Mouse (Mus musculus): ENCODE measurements around the gene Pacs1.
A peak's percentile ranks its signal among the peaks of the same experiment; 100 is the strongest.

Gene Pacs1

DNA sequence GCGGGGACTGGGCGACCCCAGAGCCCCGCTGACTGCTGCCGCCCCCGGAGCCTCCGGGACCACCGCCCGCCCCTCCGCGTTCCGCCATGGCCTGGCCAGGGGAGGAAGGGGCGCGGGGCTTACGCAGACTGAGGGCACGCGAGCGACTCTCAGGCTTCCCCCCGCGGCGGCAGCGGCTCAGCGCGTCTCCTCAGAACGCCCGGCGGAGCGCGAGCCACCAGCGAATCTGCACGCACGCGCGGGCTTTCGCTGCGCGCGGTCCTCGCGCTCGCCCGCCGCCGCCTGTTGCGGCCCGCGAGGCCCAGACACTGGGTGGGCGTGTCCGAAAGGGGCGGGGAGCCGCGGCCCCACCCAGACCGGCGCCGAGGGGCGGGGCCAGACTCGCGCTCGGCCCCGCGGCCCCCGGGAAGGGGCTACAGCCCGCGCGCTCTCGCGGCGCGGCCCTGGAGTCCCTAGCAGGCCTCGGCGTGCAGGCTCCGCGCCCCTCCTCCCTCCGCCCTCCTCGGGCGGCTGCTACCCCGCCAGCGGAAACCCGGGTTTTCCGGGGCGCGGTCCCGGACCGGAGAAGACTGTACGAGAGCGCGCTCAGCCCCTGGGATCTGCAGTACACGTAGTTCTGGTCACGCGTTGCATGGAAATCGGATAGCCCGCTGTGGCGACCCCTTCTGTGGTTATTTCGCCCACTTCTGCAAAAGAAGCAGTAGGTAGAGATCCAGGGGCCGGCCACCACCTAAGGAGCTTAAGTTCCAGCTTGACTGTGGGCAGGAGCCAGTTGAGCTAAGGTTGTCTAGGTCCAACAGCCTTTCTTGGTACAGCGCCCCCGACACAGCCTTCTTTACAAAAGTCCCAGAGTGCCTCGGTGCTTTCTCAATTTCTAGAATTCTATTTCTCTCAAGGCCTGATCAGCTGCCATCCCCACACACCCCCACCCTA is at the start of gene Pacs1:
Pacs1 (minus strand) TSS at position 319 of the 933 bp plus-strand sequence.
- peak; percentile 86 for DNase-seq (ENCODE audit: low spot score)

DNA sequence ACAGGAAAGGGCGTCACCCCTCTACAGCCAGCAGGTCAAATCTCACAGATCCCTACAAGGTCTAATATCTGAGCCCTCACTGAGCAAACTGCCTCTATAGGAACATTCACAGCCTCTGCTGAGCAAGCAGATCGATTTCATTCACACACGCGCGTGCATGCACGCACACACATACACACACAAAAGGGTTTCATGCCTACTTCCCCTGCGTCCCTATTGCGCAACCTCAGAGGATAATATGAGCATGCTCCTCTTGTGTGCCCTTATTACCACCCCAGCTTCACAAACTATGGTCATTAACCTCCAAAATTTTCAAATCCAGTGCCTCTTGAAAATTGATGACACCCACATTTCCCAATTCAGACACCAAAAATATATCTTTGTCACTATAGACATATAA is 40.3 kb upstream of the Pacs1 start:
- DNase-seq (ENCODE audit: low spot score): no peak

DNA sequence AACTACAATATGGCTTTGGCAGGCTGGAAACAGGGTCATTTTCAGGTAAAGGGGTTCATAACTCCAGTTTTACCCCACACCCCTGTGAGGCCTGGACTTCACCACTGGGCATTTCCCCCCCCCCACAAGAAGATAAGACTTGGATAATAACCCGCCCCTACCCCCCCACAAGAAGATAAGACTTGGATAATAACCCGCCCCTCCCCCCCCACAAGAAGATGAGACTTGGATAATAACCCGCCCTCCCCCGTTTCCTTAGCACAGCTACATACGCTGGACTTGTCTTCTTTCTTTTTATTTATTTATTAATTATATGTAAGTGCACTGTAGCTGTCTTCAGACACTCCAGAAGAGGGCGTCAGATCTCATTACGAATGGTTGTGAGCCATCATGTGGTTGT is 36.1 kb upstream of the Pacs1 start:
- DNase-seq (ENCODE audit: low spot score): no peak

DNA sequence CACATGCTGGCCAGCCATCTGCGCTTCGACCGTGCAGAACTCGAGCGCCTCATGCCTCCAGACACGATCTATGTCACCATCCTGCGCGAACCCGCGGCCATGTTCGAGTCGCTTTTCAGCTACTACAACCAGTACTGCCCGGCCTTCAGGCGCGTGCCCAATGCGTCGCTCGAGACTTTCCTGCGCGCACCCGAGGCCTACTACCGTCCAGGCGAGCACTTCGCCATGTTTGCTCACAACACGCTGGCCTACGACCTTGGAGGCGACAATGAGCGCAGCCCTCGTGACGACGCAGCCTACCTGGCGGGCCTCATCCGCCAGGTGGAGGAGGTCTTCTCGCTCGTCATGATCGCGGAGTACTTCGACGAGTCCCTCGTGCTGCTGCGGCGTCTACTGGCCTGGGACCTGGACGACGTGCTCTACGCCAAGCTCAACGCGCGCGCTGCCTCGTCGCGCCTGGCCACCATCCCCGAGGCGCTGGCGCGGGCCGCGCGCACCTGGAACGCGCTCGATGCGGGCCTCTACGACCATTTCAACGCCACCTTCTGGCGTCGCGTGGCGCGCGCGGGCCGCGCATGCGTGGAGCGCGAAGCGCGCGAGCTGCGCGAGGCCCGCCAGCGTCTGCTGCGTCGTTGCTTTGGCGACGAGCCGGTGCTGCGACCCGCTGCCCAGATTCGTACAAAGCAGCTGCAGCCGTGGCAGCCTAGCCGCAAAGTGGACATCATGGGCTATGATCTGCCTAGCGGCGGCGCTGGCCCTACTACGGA is 34.2 kb upstream of the Pacs1 start:
- DNase-seq (ENCODE audit: low spot score): no peak

DNA sequence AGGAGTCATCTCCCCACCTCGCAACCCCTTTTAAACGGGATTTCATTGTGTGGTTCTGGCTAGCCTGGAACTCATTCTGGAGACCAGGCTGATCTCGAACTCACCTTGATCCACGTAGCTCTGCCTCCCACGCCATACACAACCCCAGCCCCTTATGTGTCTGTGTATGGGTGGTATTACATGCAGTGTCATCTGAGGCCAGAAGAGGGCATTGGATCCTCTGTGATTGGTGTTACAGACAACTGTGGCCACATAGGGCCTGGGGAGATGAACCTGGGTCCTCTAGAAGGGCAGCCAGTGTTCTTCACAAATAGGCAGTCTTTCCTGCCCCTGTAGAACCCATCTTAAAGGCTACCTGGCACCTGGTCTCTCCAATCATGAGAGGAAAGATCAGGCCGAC is 33.4 kb upstream of the Pacs1 start:
- DNase-seq (ENCODE audit: low spot score): no peak

DNA sequence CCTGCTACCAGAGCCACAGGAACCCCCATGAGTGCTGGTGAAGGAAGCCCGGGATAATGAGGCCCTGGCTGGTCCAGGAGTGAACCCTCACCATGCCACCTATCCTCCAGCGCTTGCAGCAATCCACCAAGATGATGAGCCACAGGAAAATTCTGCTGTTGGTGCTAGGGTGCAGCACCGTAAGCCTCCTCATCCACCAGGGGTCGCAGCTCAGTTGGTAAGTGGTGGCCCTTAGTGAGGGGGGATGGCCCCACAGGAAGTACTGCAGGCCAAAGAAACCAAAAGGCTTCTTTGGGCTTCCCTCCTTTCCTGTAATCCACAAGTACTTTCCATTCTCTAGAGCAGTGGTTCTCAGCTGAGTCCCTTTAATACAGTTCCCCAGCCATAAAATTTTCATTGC is 29.5 kb upstream of the Pacs1 start:
- DNase-seq (ENCODE audit: low spot score): peak; percentile 29

DNA sequence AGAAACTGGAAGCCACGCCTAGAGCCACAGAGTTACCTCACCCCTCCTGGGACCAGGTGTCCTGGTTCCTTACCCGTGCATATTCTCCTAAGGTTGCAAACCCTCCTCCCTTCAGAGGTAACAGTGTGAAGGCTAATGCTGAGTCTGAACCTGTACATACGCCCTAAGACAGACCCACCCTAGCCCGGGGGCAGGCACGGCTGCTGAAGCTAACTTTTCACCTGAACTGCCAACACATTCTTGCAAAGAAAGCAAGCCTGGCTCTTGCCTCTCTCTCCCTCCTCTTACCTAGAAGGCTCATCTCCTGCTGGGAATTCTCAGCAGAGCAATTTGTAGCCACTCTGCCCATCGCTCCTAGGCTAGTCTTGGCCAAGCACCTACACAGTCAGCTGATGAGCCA is 27.7 kb upstream of the Pacs1 start:
- DNase-seq (ENCODE audit: low spot score): no peak

DNA sequence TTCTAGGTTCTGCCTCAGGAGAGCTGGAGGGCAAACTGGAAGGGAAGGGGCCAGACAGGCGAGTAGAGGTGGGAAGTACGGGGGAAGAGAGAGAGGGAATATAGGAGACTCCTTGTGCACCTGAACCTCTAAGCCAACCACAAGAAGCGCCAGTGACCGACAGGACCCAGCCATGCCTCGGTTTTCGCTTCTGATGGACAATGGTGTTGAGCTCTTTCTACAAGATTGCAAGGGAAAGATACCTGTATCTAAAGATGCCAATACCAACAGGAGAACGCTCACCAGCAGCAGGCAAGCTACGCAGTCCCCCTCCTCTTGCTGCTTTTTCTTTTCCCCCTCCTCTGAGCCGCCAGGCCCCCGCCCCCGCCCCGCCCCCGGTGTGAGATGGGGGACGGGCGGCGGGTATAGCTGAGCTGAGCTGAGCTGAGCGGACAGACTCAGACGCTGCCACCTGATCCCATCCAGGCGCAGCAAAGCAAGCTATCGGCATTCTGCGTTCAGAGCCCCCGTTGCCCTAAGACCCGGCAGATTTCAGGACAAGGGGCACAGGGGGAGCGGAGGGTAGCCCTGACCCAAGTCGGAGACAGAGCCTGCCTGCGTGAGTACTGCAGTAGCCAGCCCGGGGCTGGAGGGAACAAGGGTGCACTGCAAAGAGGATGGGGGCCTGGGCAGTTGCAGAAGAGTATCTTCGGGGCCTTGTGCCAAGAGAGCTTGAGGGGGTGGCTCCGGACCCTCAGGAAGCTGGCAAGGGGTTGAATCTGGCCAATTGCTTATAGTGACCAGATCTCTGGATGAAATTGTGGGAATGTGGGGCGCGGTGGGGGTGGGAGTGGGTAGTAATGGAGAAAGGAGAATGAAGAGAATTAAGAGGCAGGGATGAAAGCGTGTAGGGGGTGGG is 25.2 kb upstream of the Pacs1 start, which contains the start of gene Gal3st3:
Gal3st3 (plus strand) TSS at position 429 of the 898 bp plus-strand sequence.
- DNase-seq (ENCODE audit: low spot score): no peak

DNA sequence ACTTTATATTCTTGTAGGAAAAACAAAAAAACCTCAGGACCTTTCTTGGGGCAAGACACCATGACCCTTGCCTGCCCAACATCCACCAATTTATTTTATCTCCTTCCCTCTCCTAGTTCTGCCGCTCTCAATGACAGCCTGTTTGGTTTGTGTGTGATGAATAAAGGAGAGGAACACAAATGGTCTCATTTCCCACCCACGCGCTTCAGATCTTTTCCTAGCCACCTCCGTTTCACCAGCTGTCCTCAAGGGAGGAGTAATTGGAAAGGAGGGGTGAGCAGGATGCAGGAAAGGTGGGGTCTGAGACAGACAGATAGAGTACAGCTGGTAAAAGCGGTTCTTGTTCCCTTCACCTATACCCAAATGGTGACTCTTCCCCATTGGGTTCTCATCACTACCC is 23.7 kb upstream of the Pacs1 start:
- DNase-seq (ENCODE audit: low spot score): no peak

DNA sequence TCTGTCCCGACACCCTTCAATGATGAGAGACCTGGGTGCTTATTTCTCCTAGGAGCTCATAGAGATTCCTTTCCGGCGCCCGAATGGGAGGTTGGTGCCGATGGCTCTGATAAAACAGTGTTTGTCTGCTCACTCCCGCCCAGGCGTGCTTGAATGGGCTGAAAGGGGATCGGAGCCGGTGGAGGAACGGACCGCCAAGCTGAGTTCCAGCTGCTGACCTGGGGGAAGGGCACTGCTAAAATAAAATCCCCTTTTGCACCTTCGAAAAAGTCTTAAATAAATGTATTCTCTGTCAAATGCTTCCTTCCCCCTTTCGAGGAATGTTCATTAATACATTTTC is 22.8 kb upstream of the Pacs1 start:
- DNase-seq (ENCODE audit: low spot score): no peak

DNA sequence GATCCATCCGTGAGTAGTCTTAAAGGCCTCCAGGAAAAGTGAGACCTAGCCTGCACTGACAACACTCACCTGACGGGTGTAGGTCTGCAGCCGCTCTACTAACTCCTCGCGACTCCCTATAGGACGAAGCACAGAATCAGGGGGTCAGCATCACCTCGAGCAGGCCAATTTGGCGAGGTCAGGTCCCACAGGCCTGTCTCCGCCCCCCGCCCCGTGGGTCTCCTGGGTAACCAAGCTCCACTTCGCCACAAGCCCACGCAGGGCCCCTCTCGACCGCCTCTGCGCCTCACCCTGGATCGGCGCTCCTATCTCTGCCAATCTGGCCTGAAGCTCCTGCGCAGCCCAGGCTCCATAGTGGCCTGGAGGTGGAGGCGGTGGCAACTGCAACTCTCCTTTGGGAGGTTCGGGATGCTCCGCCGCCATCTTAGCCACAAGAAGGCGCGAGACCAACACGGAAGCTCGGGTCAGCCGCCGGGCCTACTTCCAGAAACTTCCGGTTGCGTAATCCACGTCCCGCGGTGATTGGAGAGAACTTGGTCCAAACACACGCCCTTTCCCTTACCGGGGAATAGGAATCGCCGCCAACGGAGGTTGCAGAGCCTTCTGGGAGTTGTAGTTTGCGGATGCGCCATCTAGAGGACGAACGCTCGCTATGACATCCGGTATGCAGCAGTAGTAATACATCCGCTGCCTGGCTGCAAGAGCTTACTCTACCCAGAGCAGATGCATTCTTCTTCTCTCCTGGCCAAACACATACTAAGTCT is 22.2 kb upstream of the Pacs1 start, which contains the start of gene Sf3b2:
Sf3b2 (minus strand) TSS at position 484 of the 764 bp plus-strand sequence.
- DNase-seq (ENCODE audit: low spot score): peak; percentile 98

DNA sequence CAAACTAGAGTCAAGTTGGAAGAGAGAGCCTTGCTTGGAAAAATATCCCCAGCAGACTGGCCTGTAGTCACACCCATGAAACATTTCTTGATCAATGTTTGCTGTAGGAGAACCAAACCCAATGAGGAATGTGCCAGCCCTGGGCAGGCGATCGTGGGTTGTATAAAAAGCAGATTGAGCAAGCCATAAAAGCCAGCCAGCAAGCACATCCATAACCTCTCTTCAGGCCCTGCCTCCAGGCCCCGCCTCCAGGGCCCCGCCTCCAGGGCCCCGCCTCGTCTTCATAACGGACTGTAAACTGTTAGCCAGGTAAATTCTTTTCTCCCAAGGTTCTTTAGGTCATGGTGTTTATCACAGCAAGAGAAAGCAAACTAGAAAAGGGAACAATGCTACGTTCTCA is 5.5 kb upstream of the Pacs1 start:
- DNase-seq (ENCODE audit: low spot score): no peak

DNA sequence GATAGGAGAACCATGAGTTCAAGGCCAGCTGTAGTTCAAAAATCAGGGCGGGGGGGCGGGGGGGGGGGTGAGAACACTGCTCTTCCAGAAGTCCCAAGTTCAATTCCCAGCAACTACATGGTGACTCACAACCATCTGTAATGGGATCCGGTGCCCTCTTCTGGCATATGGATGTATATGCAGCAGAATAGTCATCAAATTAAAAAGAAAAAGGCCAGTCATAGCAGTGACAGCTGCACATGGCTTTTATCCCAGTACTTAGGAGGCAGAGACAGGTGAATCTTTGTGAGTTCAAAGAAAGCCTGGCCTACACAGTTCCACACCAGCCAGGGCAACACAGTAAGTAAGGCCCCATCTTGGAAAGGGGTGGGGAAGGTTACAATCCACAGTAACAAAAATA is 4.2 kb upstream of the Pacs1 start:
- DNase-seq (ENCODE audit: low spot score): no peak

DNA sequence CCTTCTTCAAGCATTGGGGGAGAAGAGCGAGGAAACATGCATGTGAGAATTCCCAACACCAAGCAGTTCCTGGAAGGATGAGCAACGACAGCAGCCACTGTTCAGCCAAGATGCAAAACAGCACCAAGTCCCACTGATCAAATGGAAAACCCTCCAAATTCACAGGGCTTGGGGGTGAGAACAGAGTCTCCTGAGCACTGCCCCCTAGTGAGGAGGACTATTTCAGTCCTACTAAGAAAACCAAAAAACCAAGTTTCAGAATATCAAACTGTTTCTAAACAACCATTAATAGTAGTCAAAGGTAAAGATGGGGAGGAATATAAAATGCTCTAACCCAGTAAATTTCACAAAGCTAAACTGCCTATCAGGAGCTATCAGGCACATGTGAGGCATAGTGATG is 3.6 kb upstream of the Pacs1 start:
- no peak for DNase-seq (ENCODE audit: low spot score)

DNA sequence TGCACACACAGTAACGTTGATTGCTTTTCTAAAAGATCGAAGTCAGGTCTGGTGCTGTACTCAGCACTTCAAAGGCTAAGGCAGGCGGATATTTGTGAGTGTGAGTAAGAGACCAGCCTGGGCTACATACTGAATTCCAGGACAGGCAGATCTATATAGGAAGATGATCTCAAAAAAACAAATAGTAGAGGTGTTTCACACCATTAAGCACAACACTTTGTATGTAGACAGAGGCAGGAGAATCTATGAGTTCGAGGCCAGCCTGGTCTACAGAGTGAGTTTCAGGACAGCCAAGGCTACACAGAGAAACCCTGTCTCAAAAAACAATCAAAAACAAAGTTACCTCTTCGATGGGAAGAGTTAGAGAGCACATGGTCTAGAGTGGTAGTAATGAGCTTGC is 2.8 kb upstream of the Pacs1 start:
- no peak for DNase-seq (ENCODE audit: low spot score)

DNA sequence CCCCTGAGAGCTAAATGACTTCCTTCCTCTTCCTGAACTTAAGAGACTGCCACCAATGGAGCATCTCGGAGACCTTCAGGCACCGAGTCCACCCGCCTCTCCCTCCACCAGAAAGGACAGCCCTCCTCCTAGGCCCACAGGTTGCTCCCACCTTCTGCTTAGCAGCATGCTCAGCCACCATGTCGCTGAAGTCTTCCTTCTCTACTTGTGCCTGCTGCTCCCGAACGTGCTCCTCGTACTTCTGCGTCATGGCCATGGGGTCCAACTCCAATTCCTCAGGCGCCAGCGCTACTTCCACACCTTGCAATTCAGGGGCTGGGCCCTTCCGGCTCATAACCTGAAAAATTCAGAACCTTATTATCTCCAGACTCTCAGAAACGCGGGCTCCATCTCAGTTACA is 1.7 kb upstream of the Pacs1 start:
- DNase-seq (ENCODE audit: low spot score): no peak

DNA sequence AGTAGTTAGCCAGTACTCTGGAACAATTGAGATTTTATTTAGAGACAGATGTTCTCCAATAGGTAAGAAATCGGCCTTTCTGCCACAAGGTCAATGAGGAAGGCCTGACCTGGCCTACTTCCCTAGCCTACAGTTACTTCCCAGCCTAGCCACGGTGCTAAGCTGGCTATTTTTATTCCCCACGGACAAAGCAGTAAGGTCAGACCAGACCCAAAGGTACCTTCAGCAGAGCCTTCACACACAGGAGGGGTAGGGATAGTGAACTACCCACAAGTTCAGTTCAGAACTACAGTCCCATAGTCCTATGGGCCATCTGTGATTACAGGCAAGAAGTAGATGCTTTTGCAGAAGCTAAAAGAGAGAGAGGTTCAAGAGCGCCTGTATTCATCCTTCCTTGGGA is 997 bp upstream of the Pacs1 start:
- no peak for DNase-seq (ENCODE audit: low spot score)

DNA sequence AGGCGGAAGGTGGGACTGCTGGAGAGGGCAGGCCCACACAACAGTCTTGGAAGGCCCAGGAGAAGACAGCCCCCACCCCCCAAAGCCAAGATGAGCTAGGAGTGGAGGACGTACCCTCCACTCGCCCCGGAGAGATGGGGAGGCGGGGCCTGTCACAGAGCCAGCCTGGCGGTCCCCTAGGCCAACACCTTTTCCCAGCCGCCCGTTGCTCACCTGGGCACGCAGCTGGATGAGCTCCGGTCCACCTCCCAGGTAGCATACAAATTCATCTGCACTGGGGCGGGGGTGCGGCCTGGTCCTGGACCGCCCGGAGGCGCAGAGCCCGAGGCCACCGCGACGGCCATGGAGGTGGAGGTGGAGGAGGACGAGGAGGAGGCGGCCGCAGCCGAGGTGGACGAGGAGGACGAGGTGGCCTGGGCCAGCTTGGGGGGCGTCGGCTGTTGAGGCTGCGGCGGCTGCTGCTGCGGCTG is 558 bp downstream of the Pacs1 start:
- peak; percentile 40 for DNase-seq (ENCODE audit: low spot score)

DNA sequence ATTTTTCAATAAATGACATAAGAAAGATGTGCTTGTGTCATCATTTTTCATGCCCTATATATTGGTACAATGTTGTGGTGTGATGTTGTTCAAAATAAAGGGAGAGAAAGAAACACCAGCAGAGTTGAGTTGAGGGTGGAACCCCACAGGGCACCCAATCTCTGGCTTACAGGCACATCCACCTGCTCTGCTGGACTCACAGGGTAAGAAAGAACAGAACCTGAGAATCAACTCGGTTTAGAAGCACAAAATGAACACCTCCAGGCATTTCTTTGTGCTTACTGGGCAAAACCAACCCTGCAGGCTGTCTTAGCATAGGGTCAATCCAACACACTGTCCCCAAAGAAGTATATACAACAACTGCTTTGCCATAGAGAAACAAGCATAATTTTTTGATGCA is 1.5 kb downstream of the Pacs1 start:
- DNase-seq (ENCODE audit: low spot score): no peak

DNA sequence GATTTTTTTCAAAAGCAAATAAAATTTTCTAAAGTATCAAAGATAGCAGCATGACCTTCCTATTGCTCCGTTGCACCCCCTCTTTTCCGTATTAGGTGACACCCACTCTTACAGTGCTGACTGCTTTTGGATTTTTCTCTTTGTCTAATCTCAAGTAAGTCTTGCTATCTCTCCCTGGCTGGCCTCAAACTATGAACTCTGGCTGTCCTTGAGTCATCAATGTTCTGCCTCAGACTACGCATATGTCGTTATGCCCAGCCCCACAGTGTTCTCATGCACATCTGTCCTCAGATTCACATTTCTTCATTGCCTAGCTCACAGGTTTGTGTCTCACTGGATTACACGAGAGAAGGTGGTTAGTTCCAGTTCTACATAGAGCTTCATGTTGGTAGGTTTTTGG is 3.5 kb downstream of the Pacs1 start:
- DNase-seq (ENCODE audit: low spot score): no peak

DNA sequence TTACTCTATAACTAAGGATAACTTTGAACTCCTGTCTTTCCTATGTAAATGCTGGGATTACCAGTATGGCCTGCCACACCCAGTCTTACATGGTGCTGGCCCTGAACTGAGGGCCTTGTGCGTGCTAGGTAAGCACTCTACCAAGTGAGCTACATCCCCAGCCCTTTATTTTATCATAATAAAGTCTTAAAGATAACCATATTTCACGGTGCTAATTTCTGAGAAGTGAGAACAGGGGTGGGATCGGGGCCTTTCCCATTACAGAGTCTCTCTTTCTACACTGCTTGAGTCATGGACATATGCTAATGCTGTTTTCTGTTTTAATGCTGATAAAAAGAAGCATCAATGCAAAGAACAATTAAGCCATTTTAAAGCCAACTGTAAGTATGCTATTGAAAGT is 4.0 kb downstream of the Pacs1 start:
- no peak for DNase-seq (ENCODE audit: low spot score)

Data from ovary, postnatal 14 days (tissue).